Mouse (Mus musculus): ENCODE data around the gene Sf3b5. TPM values are rescaled to one million over a fixed set of nuclear protein-coding genes. Genes with fewer than 3 reads are reported as not detected.

The Sf3b5 gene
- polyA plus RNA-seq (2012; fragmentation: generic; extraction: Trizol): 27.8 TPM

- no peak within 1 kb of the TSS for H3ac ChIP-seq (ENCODE audit: control insufficient read depth, insufficient read length)
- H3K27me3 ChIP-seq (ENCODE audit: control insufficient read depth, insufficient read depth, insufficient read length): no peaks in the 10 kb centered on the region
- TF ChIP-seq POLR2AphosphoS2 (IDR thresholded peaks at IDR 0.05; ENCODE audit: insufficient read length, low read depth): no peak
- TF ChIP-seq TCF12 (IDR thresholded peaks at IDR 0.05; ENCODE audit: insufficient read depth, poor library complexity, severe bottlenecking): no peak
- TF ChIP-seq E2F4 (IDR thresholded peaks at IDR 0.05; ENCODE audit: insufficient read depth): no peak
- TF ChIP-seq MYOD1 (IDR thresholded peaks at IDR 0.05; ENCODE audit: control insufficient read depth in 1 of 3, insufficient read length in 2 of 3, low read depth in 2 of 3): no peak
- no peak for TF ChIP-seq POLR2A (IDR thresholded peaks at IDR 0.05; ENCODE audit: insufficient read length, low read depth)
- H3K79me2 ChIP-seq (ENCODE audit: control insufficient read depth, insufficient read depth): peaks cover 15% of the 10 kb centered on the region
- H3K36me3 ChIP-seq (ENCODE audit: control insufficient read depth, insufficient read depth): no peaks in the 10 kb centered on the region
- H3K4me2 ChIP-seq (ENCODE audit: low read depth): no peak within 1 kb of the TSS
- H3K4me3 ChIP-seq: no peak within 1 kb of the TSS
Measured at GRCm38 (mm10) chr10:13005043-13005442, at the start of gene Sf3b5. Sf3b5 (plus strand) TSS chr10:13005343.

DNA sequence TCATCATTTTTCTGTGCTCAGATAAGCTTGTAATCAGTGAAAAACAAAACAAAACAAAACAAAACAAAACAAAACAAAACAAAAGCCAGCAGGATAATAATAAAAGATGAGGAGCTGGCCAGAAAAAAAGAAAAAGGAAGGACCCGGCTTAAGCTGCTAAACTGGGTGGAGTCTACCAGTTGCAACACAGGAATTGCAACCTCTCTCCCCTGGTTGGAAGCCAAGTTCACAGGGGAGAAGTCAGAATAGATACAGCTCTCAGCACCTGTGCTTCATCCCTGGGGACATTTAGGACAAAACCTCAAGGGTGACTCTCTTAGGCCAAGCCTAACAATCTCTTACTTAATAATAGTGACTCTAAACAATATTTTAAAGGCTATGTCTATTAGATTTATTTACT, 49.3 kb upstream of the Sf3b5 start:
- no peak overlapping the region for H3K4me3 ChIP-seq
- no peaks in the 10 kb centered on the region for H3K79me2 ChIP-seq (ENCODE audit: control insufficient read depth, insufficient read depth)
- no peaks in the 10 kb centered on the region for H3K27me3 ChIP-seq (ENCODE audit: control insufficient read depth, insufficient read depth, insufficient read length)
- no peak overlapping the region for H3ac ChIP-seq (ENCODE audit: control insufficient read depth, insufficient read length)
- H3K36me3 ChIP-seq (ENCODE audit: control insufficient read depth, insufficient read depth): no peaks in the 10 kb centered on the region
- no peak overlapping the region for H3K4me2 ChIP-seq (ENCODE audit: low read depth)
- TF ChIP-seq E2F4 (IDR thresholded peaks at IDR 0.05; ENCODE audit: insufficient read depth): no peak
- TF ChIP-seq REST (IDR thresholded peaks at IDR 0.05; ENCODE audit: insufficient read depth, insufficient read length): no peak
- no peak for TF ChIP-seq TCF12 (IDR thresholded peaks at IDR 0.05; ENCODE audit: insufficient read depth, poor library complexity, severe bottlenecking)
- TF ChIP-seq USF1 (IDR thresholded peaks at IDR 0.05; ENCODE audit: low read depth): no peak
- TF ChIP-seq SRF (IDR thresholded peaks at IDR 0.05; ENCODE audit: control insufficient read depth, insufficient read length, low read depth): no peak
- TF ChIP-seq TCF3 (IDR thresholded peaks at IDR 0.05; ENCODE audit: insufficient read length, low read depth): no peak

DNA sequence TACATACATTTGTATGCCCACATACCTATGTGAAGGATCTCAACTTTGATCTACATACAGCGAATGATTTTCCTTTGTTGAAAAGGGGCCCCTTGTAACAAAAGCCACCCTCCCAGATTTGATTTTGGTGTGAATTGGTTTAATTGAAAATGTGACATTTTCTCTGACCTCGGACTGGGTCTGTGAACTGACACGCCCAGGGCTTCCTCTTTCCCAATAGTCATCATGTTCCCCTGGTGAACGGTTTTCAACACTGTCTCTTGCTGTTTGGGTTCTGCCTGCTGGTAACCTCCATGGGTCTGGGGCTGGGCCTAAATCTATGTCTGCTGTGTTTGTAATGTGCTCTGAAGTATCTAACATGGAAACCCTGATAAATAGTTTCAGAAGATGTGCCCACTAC, 47.9 kb upstream of the Sf3b5 start:
- no peak overlapping the region for H3ac ChIP-seq (ENCODE audit: control insufficient read depth, insufficient read length)
- H3K79me2 ChIP-seq (ENCODE audit: control insufficient read depth, insufficient read depth): no peaks in the 10 kb centered on the region
- H3K27me3 ChIP-seq (ENCODE audit: control insufficient read depth, insufficient read depth, insufficient read length): no peaks in the 10 kb centered on the region
- no peak overlapping the region for H3K4me2 ChIP-seq (ENCODE audit: low read depth)
- no peaks in the 10 kb centered on the region for H3K36me3 ChIP-seq (ENCODE audit: control insufficient read depth, insufficient read depth)
- no peak overlapping the region for H3K4me3 ChIP-seq
- no peak for TF ChIP-seq MYOG (IDR thresholded peaks at IDR 0.05; ENCODE audit: control insufficient read depth in 1 of 3, insufficient read depth in 1 of 3, insufficient read length in 2 of 3, low read depth in 2 of 3)
- no peak for TF ChIP-seq MYOD1 (IDR thresholded peaks at IDR 0.05; ENCODE audit: control insufficient read depth in 1 of 3, insufficient read length in 2 of 3, low read depth in 2 of 3)
- no peak for TF ChIP-seq TCF12 (IDR thresholded peaks at IDR 0.05; ENCODE audit: insufficient read depth, poor library complexity, severe bottlenecking)
- TF ChIP-seq POLR2A (IDR thresholded peaks at IDR 0.05; ENCODE audit: insufficient read length, low read depth): no peak
- TF ChIP-seq REST (IDR thresholded peaks at IDR 0.05; ENCODE audit: insufficient read depth, insufficient read length): no peak

GRCm38 (mm10) chr10:12961546-12961945, 43.6 kb upstream of the Sf3b5 start:
- Histone ChIP-seq H3K4me3 (no peak overlapping the region), H3K27me3 (ENCODE audit: control insufficient read depth, insufficient read depth, insufficient read length) (no peaks in the 10 kb centered on the region), H3ac (ENCODE audit: control insufficient read depth, insufficient read length) (no peak overlapping the region), H3K36me3 (ENCODE audit: control insufficient read depth, insufficient read depth) (no peaks in the 10 kb centered on the region), H3K79me2 (ENCODE audit: control insufficient read depth, insufficient read depth) (no peaks in the 10 kb centered on the region), H3K4me2 (ENCODE audit: low read depth) (no peak overlapping the region)
- TF ChIP-seq TCF12 (IDR thresholded peaks at IDR 0.05; ENCODE audit: insufficient read depth, poor library complexity, severe bottlenecking) (no peak), CEBPB (IDR thresholded peaks at IDR 0.05; ENCODE audit: insufficient read depth, poor library complexity, severe bottlenecking) (no peak), E2F4 (IDR thresholded peaks at IDR 0.05; ENCODE audit: insufficient read depth) (no peak), POLR2AphosphoS2 (IDR thresholded peaks at IDR 0.05; ENCODE audit: insufficient read length, low read depth) (no peak), MYOG (IDR thresholded peaks at IDR 0.05; ENCODE audit: control insufficient read depth in 1 of 3, insufficient read depth in 1 of 3, insufficient read length in 2 of 3, low read depth in 2 of 3) (no peak), SRF (IDR thresholded peaks at IDR 0.05; ENCODE audit: control insufficient read depth, insufficient read length, low read depth) (no peak), MAX (IDR thresholded peaks at IDR 0.05; ENCODE audit: low read depth) (no peak), POLR2A (IDR thresholded peaks at IDR 0.05; ENCODE audit: insufficient read length, low read depth) (no peak), TCF3 (IDR thresholded peaks at IDR 0.05; ENCODE audit: insufficient read length, low read depth) (no peak), REST (IDR thresholded peaks at IDR 0.05; ENCODE audit: insufficient read depth, insufficient read length) (no peak), MYOD1 (IDR thresholded peaks at IDR 0.05; ENCODE audit: control insufficient read depth in 1 of 3, insufficient read length in 2 of 3, low read depth in 2 of 3) (no peak), USF1 (IDR thresholded peaks at IDR 0.05; ENCODE audit: low read depth) (no peak)

DNA sequence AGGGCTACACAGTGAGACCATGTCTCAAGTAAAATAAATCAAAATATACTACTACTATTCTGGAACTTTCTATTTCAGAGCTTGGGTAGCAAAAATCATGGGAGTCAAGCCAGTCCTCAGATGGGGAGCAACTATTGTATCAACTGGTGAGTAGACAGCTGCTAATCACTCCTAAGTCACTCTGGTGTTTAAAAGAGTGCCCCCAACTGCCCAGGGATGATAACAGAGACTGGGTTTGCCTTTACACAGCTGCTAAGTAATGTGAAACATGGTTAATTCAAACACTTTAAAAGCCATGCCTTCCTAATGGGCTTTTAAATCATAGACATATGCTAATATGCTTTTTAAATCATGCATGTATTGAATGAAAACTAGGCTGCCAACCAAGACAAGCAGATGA, 42.9 kb upstream of the Sf3b5 start:
- Histone ChIP-seq H3K4me2 (ENCODE audit: low read depth) (peak overlapping the region; percentile 92), H3K79me2 (ENCODE audit: control insufficient read depth, insufficient read depth) (no peaks in the 10 kb centered on the region), H3K4me3 (no peak overlapping the region), H3K36me3 (ENCODE audit: control insufficient read depth, insufficient read depth) (no peaks in the 10 kb centered on the region), H3ac (ENCODE audit: control insufficient read depth, insufficient read length) (no peak overlapping the region), H3K27me3 (ENCODE audit: control insufficient read depth, insufficient read depth, insufficient read length) (no peaks in the 10 kb centered on the region)
- TF ChIP-seq USF1 (IDR thresholded peaks at IDR 0.05; ENCODE audit: low read depth) (no peak), MYOD1 (IDR thresholded peaks at IDR 0.05; ENCODE audit: control insufficient read depth in 1 of 3, insufficient read length in 2 of 3, low read depth in 2 of 3) (no peak), TCF3 (IDR thresholded peaks at IDR 0.05; ENCODE audit: insufficient read length, low read depth) (no peak), E2F4 (IDR thresholded peaks at IDR 0.05; ENCODE audit: insufficient read depth) (no peak), MYOG (IDR thresholded peaks at IDR 0.05; ENCODE audit: control insufficient read depth in 1 of 3, insufficient read depth in 1 of 3, insufficient read length in 2 of 3, low read depth in 2 of 3) (no peak), CEBPB (IDR thresholded peaks at IDR 0.05; ENCODE audit: insufficient read depth, poor library complexity, severe bottlenecking) (no peak), POLR2A (IDR thresholded peaks at IDR 0.05; ENCODE audit: insufficient read length, low read depth) (no peak), REST (IDR thresholded peaks at IDR 0.05; ENCODE audit: insufficient read depth, insufficient read length) (no peak), MAX (IDR thresholded peaks at IDR 0.05; ENCODE audit: low read depth) (no peak), POLR2AphosphoS2 (IDR thresholded peaks at IDR 0.05; ENCODE audit: insufficient read length, low read depth) (no peak)
